Mouse (Mus musculus): ENCODE results near the gene Cnot6.
A peak's percentile ranks its signal among the peaks of the same experiment; 100 is the strongest.

The Cnot6 gene

DNA sequence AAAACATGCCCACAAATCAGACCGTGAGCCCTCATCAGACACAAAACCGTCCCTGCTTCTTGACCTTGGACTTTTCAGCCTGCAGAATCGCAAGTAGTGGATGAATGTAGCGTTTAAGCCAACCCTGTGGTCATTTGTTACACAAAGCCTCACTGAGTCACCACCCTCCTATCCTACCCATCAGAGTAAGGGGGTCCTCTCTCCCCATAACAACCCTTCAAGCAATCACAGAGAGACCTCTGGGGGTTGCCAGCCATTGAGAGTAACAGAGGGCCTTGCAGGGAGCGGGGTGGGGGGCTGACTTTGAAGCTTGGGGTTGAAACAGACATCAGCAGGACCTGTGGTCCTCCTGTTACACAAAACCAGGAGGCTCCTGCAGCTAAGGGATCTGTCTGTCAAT lies 57.9 kb downstream of the Cnot6 start:
- DNase-seq (ENCODE audit: low spot score), result no peak

DNA sequence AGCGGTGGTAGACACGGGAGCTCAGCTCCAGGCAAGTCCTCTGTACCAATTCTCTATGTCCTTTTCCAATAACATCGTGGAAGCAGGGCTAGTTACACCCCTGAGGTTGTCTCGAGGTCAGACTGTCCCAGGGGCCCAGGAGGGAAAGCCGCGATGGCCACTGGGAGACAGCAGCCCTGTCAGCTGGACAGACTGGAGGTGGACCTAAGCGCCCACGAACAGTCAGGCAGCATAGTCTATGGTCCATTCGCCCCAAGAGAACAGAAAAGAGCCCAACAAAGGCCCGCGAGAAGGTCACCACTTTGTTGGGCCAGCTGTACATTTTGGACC lies 59.5 kb downstream of the Cnot6 start:
- DNase-seq (ENCODE audit: low spot score), result no peak

DNA sequence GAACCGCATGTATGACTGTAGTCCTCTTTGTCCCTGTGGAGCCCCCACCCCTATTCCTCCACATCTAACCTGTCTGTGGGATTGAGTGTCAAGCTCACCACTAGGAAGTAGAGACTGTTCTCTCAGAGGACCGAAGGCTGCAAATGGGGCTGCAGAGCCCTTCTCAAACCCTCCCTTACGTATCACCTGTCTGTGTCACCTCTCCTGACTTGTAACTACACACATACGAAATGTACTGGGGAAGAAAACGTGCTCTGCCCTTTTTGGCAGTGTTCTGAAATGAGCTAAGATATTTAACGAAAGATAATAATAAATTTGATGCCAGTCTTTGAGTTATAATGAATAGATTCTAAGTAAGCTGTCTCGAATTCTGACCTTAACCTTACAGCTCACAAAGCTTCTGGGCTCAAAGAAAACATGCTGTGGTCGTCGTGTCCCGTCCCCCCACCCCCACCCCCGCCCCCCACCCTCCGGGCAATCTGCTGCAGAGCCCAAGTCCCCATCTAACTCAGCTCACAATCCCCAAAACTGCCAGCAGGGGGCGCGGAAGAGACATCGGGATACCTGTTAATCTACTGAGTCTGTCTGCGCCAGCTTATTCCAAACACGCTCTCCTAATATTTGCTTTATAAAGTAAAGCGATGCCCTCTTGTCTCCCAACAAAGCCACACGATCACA lies 60.0 kb downstream of the Cnot6 start:
- DNase-seq (ENCODE audit: low spot score), result peak; percentile 93

DNA sequence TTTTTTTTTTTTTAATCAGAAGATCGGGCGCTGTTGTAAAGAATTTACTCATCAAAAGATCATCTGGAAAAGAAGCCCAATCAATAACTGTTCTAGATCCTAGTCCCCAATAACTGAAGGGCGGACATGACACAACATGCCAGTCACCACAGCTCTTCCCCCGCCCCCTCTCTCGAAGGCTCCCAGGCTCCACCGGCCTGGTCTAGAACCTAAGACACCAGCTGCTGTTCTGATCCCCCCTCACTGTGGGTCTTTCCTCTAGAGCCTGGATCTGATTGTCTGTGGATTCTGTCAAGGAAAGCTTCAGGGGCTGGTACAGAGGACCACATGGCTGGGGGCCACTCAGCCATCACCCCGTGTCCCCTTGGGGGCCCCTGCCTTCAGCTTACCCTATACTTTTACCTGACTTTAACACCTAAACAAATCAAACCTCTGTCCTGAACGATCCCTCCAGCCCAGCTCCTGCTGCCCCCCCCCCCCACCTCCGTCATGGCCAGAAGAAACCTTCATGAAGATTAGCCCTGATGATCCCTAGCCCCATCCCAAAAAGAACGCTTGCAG lies 60.7 kb downstream of the Cnot6 start:
- no peak for DNase-seq (ENCODE audit: low spot score)

DNA sequence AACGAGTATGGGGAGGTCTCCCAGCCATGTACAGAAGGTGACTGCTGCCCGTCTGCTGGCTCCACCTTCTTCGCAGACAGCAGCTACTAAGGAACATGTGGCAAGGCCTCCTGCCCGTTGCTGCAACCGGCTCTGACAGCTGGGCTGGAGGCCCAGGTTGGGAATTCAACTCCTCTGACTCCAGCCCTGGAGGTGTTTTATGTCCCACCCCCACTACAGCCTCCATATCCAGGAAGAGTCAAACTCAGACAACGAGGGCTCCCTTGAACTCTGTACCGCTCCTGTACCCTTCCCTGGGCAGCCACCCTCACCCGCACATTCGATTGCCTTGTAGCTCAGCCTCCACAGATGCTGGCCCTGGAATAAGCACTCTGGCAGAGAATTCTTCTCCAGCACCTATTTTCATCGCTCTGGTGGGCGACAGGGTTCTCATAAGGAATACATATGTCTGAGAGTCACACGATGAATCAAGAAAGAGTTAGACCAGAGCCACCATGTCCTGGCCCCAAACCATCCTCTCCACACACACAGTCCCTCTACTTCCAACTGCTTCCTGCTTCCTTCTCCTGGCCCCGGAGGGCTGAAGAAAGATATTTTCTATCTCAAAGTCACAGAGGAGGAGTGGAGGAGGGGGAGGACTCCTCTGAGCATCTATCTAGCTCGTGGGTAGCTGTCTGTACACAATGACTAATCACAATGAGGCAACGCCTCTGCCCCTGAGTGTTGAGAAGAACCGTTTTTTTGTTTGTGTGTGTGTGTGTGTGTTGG lies 61.3 kb downstream of the Cnot6 start:
- peak; percentile 68 for DNase-seq (ENCODE audit: low spot score)

GRCm38 (mm10) chr11:49650113-49650993 lies 62.2 kb downstream of the Cnot6 start:
- DNase-seq (ENCODE audit: low spot score), result peak; percentile 92

DNA sequence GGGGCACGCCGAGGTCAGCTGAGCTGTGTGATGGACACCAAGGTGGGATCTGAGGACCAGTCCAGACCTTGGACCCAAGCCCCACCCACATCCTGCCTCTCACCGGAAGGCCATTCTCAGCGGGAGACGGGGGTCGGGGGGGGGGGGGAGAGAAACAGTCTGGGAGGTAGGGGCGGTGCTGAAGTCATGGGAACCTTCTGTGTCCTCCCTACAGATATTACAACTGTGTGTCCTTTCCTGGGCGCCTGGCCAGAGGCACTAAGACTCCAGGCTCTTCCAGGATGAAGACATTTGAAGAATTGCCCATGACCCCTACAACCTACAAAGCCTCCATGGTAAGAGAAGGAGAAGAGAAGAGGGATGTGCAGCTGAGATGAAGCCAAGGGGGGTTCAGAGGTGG lies 66.8 kb downstream of the Cnot6 start:
- DNase-seq (ENCODE audit: low spot score), result no peak

DNA sequence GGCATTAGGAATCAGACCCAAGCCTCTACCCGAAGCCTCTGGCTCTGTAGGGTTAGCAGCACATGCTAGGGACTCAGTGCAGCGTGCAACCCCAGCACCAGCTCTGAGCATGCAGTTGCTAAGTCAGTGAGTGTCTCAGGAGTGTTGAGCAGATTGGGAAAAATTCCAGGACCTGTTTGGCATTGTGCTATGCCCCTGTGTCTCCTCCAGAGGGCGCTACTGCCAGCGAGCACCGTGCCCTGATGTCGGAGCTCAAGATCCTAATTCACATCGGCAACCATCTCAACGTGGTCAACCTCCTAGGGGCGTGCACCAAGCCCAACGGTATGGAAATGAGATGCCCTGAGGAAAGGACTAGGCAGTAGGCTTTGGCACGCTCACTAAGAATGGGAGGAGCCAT lies 76.1 kb downstream of the Cnot6 start:
- DNase-seq (ENCODE audit: low spot score), result no peak

DNA sequence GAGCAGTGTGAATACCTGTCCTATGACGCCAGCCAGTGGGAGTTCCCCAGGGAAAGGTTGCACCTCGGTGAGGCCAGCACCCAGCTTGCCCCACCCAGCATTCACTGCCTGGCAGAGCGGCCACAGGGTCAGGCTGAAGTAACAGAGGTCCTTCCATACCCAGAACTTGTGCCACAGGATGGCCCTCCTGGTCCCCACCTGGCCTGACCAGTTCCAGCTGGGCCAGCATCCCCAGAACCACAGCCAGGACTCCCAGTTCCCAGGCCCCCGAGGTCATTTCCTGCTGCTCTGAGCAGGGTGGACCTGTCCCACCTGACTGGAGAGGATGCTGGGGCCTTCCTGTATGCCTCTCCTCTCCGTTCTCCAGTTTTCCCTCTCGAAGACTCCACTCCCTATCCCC lies 76.9 kb downstream of the Cnot6 start:
- DNase-seq (ENCODE audit: low spot score), result no peak

DNA sequence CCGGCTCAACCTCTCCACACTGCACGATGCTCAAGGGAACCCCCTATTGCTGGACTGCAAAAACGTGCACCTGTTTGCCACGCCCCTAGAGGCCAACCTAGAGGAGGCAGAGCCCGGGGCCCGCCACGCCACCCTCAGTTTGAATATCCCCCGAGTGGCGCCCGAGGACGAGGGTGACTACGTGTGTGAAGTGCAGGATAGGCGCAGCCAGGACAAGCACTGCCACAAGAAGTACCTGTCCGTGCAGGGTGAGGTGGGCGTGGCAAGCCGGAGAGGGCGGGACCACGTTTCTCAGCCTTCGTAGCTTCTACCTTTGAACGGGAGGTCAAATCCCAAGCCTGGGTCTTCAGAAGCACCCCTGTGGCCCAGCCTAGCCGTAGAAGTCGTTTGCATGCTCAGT lies 78.4 kb downstream of the Cnot6 start:
- DNase-seq (ENCODE audit: low spot score), result no peak

DNA sequence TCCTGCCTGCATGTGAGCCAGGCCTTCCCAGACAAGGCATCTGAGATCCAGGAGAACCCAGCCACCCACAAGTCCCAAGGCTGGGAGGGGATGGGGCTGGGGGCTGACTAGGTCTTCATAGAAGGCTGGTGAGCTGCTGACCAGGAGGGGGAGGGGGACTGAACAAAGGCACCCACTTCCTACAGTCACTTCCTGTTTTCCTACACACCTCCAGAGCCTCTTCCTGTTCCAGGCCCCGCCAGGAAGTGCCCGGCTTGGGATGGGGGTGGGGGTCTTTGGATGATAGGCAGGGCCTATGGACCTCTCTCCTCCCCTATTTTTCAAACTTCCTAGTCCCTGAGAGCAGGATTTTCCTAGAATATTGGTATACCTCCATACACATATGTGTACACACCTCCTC lies 80.3 kb downstream of the Cnot6 start:
- no peak for DNase-seq (ENCODE audit: low spot score)

- DNase-seq (ENCODE audit: low spot score), result no peak
These were observed 81.4 kb downstream of the Cnot6 start for GRCm38 (mm10) chr11:49631154-49631553.

DNA sequence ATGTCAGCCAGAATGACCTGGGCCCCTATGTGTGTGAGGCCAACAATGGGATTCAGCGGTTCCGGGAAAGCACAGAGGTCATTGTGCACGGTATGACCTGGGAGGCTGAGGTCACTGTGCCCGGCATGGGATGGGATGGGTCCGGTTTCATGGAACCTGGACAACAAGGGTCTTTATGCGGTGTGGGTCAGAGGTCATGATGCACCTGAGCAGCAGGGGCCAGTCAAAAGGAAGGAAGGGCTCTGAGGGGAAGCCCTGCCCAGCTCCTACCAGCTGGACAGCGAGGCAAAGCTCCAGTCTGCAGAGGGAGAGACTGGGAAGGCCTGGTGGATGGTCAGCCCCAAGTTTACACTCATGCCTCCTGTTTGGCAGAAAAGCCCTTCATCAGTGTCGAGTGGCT lies 85.8 kb downstream of the Cnot6 start:
- DNase-seq (ENCODE audit: low spot score), result no peak

DNA sequence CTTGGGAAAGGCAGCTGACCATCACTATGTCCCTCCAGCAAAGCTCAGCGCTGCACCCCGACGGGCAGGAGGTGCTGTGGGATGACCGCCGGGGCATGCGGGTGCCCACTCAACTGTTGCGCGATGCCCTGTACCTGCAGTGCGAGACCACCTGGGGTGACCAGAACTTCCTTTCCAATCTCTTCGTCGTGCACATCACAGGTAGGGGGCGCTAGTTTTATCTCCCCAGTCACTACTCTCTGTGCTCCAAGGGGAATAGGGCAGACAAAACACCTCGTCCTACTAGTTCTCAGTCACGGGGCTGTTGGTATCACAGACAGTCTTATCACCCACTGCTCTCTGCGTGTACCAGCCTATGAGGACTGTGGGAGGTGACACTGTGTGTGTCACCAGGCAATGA lies 86.7 kb downstream of the Cnot6 start:
- no peak for DNase-seq (ENCODE audit: low spot score)

- DNase-seq (ENCODE audit: low spot score), result no peak
These were observed 88.4 kb downstream of the Cnot6 start for GRCm38 (mm10) chr11:49624156-49624555.

DNA sequence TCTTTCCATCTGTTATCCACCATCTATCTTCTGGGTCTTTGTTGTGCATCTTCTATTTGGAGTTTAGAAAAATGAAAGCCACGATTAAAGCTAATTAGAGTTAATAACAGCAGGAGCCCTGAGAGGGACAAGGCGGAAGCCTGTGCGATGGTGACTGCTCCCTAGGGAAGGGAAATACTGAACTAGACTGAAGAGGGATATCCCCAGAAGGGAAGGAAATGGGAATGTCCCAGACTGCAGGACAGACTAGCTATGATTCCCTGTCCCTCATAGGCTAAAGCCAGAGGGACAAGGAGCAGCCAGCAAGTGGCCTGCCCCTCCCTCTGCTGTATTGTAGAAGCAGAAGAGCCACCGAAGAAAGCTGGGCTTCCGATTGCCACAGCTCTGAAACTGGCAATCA lies 90.6 kb downstream of the Cnot6 start:
- no peak for DNase-seq (ENCODE audit: low spot score)

Data from MN1 (cell line).